Comparison of ENCODE assay signal across 8 mouse cellular contexts in the genomic region with DNA sequence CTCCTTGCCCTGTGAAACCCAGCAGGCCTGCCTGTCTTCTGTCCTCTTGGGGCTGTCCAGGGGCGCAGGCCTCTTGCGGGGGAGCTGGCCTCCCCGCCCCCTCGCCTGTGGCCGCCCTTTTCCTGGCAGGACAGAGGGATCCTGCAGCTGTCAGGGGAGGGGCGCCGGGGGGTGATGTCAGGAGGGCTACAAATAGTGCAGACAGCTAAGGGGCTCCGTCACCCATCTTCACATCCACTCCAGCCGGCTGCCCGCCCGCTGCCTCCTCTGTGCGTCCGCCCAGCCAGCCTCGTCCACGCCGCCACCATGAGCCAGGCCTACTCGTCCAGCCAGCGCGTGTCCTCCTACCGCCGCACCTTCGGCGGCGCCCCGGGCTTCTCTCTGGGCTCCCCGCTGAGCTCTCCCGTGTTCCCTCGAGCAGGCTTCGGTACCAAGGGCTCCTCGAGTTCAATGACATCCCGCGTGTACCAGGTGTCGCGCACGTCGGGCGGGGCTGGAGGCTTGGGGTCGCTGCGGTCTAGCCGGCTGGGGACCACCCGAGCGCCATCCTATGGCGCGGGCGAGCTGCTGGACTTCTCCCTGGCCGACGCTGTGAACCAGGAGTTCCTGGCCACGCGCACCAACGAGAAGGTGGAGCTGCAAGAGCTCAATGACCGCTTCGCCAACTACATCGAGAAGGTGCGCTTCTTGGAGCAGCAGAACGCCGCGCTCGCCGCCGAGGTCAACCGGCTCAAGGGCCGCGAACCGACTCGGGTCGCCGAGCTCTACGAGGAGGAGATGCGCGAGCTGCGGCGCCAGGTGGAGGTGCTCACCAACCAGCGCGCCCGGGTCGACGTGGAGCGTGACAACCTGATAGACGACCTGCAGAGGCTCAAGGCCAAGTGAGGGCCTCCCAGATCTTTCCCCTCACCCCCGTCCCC. TPM values are rescaled to one million over a fixed set of nuclear protein-coding genes. Genes with fewer than 3 reads are reported as not detected.
DNase-seq lines count a peak whose midpoint lies in the region; ATAC-seq and TF ChIP-seq lines count a peak whose summit lies in the region.

A gene (plus strand): TSS at position 218 of the 920 bp plus-strand sequence.

- H3K4me1 ChIP-seq in thymus, adult 2 months (replicated peaks; ENCODE audit: control insufficient read depth, insufficient read depth, low read length) = no peaks in the 10 kb centered on the region
- H3K4me1 ChIP-seq in forebrain, embryonic 16.5 days (replicated peaks; ENCODE audit: control insufficient read depth, insufficient read depth, low read length) = peaks cover 10% of the 10 kb centered on the region
- H3K4me1 ChIP-seq in liver, adult 2 months (ENCODE audit: control insufficient read depth, insufficient read depth, low read length) = no peaks in the 10 kb centered on the region

- no peak within 1 kb of the TSS for H3K4me3 ChIP-seq in thymus, adult 2 months (ENCODE audit: control insufficient read depth, insufficient read depth, low read length)
- peak within 1 kb of the TSS; percentile 21 for H3K4me3 ChIP-seq in forebrain, embryonic 16.5 days (replicated peaks; ENCODE audit: low read length)
- H3K4me3 ChIP-seq in liver, adult 2 months (ENCODE audit: insufficient read depth, low read depth, low read length) = peak within 1 kb of the TSS; percentile 64

- no peak within 1 kb of the TSS for H3K27ac ChIP-seq in thymus, adult 2 months (ENCODE audit: control insufficient read depth, insufficient read depth, low read length)
- H3K27ac ChIP-seq in forebrain, embryonic 16.5 days (ENCODE audit: low read length) = no peak within 1 kb of the TSS
- no peak within 1 kb of the TSS for H3K27ac ChIP-seq in liver, adult 2 months (replicated peaks; ENCODE audit: insufficient read depth, low read depth, low read length)

- WGBS in thymus, adult 2 months = 12% methylated on average over 80 of the region's 80 CpGs
- 3% methylated on average over 80 of the region's 80 CpGs for WGBS in forebrain, embryonic 16.5 days
- 9% methylated on average over 80 of the region's 80 CpGs for WGBS in liver, adult 2 months

- H3K36me3 ChIP-seq in thymus, adult 2 months (ENCODE audit: control insufficient read depth, insufficient read depth, low read length) = no peaks in the 10 kb centered on the region
- no peaks in the 10 kb centered on the region for H3K36me3 ChIP-seq in forebrain, embryonic 16.5 days (ENCODE audit: control insufficient read depth, insufficient read depth)
- no peaks in the 10 kb centered on the region for H3K36me3 ChIP-seq in liver, adult 2 months (ENCODE audit: control insufficient read depth, insufficient read depth, low read length)

- H3K27me3 ChIP-seq in thymus, adult 2 months (ENCODE audit: control insufficient read depth, insufficient read depth, low read length) = peaks cover 7% of the 10 kb centered on the region; the same call in 1 of the 2 replicates
- H3K27me3 ChIP-seq in forebrain, embryonic 16.5 days (replicated peaks; ENCODE audit: control insufficient read depth, insufficient read depth, low read length) = peaks cover 32% of the 10 kb centered on the region
- H3K27me3 ChIP-seq in liver, adult 2 months (ENCODE audit: control insufficient read depth, insufficient read depth, low read length) = peaks cover 15% of the 10 kb centered on the region

- no peaks in the 10 kb centered on the region for H3K9me3 ChIP-seq in forebrain, embryonic 16.5 days (ENCODE audit: control insufficient read depth, low read length)

- H3K9ac ChIP-seq in forebrain, embryonic 16.5 days (replicated peaks; ENCODE audit: low read depth, low read length) = no peak within 1 kb of the TSS
- H3K9ac ChIP-seq in liver, adult 2 months (ENCODE audit: low read depth, low read length) = peak within 1 kb of the TSS; percentile 70

- no peak for DNase-seq in thymus, adult 2 months
- no peak for DNase-seq in thymus, postnatal 0 days (ENCODE audit: low spot score)
- DNase-seq in heart, postnatal 4 days = peak; percentile 90
- no peak for DNase-seq in liver, adult 2 months (ENCODE audit: extremely low read depth, low read depth, low spot score)
- DNase-seq in neural tube, embryonic 10.5 days (ENCODE audit: extremely low spot score, low spot score) = peak; percentile 57
- DNase-seq in frontal cortex, postnatal 25 days (ENCODE audit: low spot score in 2 of 2) = no peak
- DNase-seq in B cell, adult 2 months = no peak

- ATAC-seq in forebrain, embryonic 16.5 days = no peak

- H3K79me2 ChIP-seq in liver, adult 2 months (ENCODE audit: control insufficient read depth, insufficient read depth, low read length) = no peaks in the 10 kb centered on the region

- TF ChIP-seq POLR2A in thymus, adult 2 months (IDR thresholded peaks at IDR 0.05; ENCODE audit: control insufficient read depth, extremely low read depth, insufficient read depth, low read length, poor library complexity) = no peak
- no peak for TF ChIP-seq POLR2A in liver, adult 2 months (IDR thresholded peaks at IDR 0.05; ENCODE audit: extremely low read depth, insufficient read depth, low read length)

- no peak for TF ChIP-seq CTCF in thymus, adult 2 months (IDR thresholded peaks at IDR 0.05; ENCODE audit: borderline replicate concordance, control insufficient read depth, extremely low read depth, insufficient read depth, low read length, poor library complexity)
- TF ChIP-seq CTCF in liver, adult 2 months (IDR thresholded peaks at IDR 0.05; ENCODE audit: low read depth, low read length) = no peak

- H3K4me2 ChIP-seq in forebrain, embryonic 16.5 days (ENCODE audit: low read length) = peak within 1 kb of the TSS; percentile 41

RNA-seq across cellular contexts. Expression of the gene that starts here (rescaled TPM):
- polyA plus RNA-seq in thymus, adult 2 months (2012; rRNA removed) = 6.8 and 31.6 TPM in 2 replicates
- polyA plus RNA-seq in thymus, postnatal 0 days (2015; fragmentation: Nextera tagmentation; extraction: Ambion mirVana) = 6.0 and 7.4 TPM in 2 replicates
- 1.2 and 1.5 TPM in 2 replicates for polyA plus RNA-seq in forebrain, embryonic 16.5 days (2015; fragmentation: Nextera tagmentation; extraction: Ambion mirVana)
- total RNA-seq in heart, postnatal 4 days (2021) = 100 to 1,000 TPM; 742 to 747 TPM
- total RNA-seq in liver, adult 2 months (2014; rRNA removed) = 3.1 and 4.0 TPM in 2 replicates
- polyA plus RNA-seq in liver, adult 2 months (2012; rRNA removed) = 2.4 and 2.5 TPM in 2 replicates

Comparison
In these comparisons a context has a peak if more than half of its experiments do, and no peak if none do; other contexts are left out.
1. RNA of the gene that starts here (total RNA-seq): 742 to 747 TPM in heart, postnatal 4 days; 3.1 to 4.0 TPM in liver, adult 2 months; every median in the first group is over 100 times any median in the second.
2. DNase-seq: peak in heart, postnatal 4 days (single experiment) and neural tube, embryonic 10.5 days (single experiment); none in thymus, adult 2 months (single experiment), thymus, postnatal 0 days (single experiment), liver, adult 2 months (single experiment), frontal cortex, postnatal 25 days (0 of 2) and B cell, adult 2 months (0 of 2).